Mouse (Mus musculus): ENCODE data around the gene Spaca4. TPM values are rescaled to one million over a fixed set of nuclear protein-coding genes. Genes with fewer than 3 reads are reported as not detected.

Gene Spaca4
- total RNA-seq, 2 experiments from 2014 or later, result not detected

DNA sequence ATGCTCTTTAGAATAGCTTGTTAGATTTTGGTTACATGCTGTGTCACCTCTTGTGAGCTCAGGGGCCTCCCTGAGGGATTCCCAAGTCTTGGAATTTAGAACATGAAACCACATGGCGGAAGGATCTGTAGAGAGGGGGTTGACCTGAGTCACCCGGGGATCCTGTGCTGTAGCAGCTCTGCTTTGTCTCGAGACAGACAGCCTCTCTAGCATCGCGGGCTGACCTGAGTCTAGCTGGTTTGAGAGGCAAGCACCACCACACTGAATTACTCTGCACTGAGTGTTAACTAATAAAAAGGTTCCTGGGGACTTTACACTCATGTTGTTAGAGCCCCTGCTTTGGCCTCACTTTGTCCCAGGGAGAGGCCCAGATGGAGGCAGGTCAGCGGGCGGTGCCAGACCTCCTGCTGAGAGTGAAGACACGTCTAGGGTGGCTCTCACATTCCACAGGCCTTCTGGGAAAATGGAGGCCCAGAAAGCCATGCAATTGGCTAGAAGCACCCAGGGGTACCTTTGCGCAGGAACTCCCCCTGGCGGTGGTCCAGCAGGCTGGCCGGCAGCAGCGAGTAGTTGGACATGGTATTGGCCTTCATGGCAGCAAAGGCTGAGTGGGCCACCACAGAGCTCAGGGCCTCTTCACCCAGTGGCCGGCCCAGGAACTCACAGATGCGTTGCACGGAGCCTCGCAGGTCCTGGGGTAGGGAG is 5.3 kb upstream of the Spaca4 start:
- no peak for DNase-seq (ENCODE audit: extremely low spot score in 1 of 2, low spot score in 1 of 2)

DNA sequence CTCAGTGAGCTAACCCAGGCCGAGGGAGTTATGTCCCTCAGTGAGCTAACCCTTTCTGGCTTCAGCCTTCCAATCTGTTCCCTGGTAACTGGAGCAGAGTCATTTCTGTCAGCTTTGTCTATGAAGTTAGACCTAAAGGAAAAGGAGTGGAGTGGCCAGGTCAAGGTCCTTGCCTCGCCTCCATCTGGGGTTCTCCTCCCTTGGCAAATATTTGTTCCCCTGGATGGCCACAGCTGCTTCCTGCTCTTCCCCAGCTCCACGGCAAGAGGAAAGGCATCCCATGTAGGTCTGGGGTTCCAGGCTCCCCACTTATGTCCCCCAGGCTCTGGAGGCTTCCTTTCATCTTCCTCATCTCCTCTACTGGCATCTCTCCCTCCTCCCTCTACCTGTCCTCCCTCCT is 2.0 kb upstream of the Spaca4 start:
- no peak for DNase-seq (ENCODE audit: extremely low spot score in 1 of 2, low spot score in 1 of 2)

DNA sequence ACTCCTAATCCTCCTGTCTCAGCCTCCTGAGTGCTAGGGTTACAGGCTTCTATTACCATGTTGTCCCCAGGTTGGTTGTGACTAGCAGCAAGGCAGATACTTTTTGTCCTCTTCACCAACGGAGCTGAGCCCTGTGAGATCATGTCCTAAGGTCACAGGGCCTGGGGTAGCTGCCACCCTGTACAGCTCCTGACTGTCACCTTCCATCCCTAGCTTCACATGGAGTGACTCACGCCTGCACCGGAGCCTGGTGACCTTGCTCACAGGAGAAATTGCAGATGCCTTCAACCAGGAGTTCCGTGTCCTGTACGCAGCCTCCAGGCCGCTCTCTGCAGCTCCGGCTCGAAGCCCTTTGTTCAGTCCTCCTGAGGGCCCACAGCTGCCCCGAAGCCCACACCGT is 806 bp upstream of the Spaca4 start:
- no peak for DNase-seq (ENCODE audit: extremely low spot score in 1 of 2, low spot score in 1 of 2)

GRCm38 (mm10) chr7:45725151-45725550 is 462 bp downstream of the Spaca4 start:
- DNase-seq (ENCODE audit: extremely low spot score in 1 of 2, low spot score in 1 of 2), result no peak

GRCm38 (mm10) chr7:45723781-45724180 is 1.8 kb downstream of the Spaca4 start:
- DNase-seq (ENCODE audit: extremely low spot score in 1 of 2, low spot score in 1 of 2), result no peak

- DNase-seq (ENCODE audit: extremely low spot score in 1 of 2, low spot score in 1 of 2), result no peak
These were observed 2.3 kb downstream of the Spaca4 start for GRCm38 (mm10) chr7:45723301-45723700.

- no peak for DNase-seq (ENCODE audit: extremely low spot score in 1 of 2, low spot score in 1 of 2)
These were observed 3.3 kb downstream of the Spaca4 start for GRCm38 (mm10) chr7:45722348-45722713.

- no peak for DNase-seq (ENCODE audit: extremely low spot score in 1 of 2, low spot score in 1 of 2)
These were observed 3.8 kb downstream of the Spaca4 start for GRCm38 (mm10) chr7:45721642-45722347.

- DNase-seq (ENCODE audit: extremely low spot score in 1 of 2, low spot score in 1 of 2), result peak in 1 of 2 experiments; percentile 8
These were observed 4.4 kb downstream of the Spaca4 start for GRCm38 (mm10) chr7:45721234-45721571.

- no peak for DNase-seq (ENCODE audit: extremely low spot score in 1 of 2, low spot score in 1 of 2)
These were observed 5.0 kb downstream of the Spaca4 start, which contains the start of gene Fam83e for GRCm38 (mm10) chr7:45720413-45721233. Gene Fam83e (plus strand): TSS chr7:45721212.

GRCm38 (mm10) chr7:45719738-45720412 is 5.7 kb downstream of the Spaca4 start:
- no peak for DNase-seq (ENCODE audit: extremely low spot score in 1 of 2, low spot score in 1 of 2)

DNA sequence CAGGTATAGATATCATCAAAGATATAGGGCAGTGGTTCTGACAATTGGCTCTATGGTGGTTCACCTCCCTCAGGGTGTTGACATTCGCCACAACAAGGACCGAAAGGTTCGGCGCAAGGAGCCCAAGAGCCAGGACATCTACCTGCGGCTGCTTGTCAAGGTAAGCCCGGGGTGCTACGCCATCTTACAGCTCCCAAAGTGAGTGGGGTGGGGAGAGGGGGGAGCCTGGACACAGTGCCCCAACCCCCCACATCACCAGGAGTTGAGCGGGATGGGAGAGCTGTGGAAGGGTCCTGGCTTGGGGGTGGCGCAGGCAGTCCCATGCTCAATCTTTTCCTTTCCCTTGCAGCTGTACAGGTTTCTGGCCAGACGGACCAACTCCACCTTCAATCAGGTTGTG is 6.4 kb downstream of the Spaca4 start:
- DNase-seq (ENCODE audit: extremely low spot score in 1 of 2, low spot score in 1 of 2), result no peak

DNA sequence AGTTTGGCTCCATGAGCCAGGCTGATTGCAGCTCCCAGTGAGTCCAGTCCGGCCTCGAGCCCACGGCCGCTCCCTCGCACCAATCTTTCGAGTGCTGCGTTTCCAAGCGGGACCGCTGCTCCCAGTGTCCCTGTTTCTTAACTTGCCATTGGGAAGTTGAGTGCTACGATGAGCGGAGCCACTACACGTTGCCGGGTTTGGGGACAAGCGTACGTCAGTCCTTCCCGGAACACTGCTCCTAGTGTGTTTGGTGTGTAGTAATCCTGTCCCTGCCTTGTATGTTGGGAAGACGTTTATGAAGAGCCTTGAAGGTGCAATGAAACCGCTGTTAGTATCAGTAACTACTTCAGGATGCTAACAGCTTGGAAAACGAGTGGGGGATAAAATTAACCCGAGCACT is 7.3 kb downstream of the Spaca4 start:
- DNase-seq (ENCODE audit: extremely low spot score in 1 of 2, low spot score in 1 of 2), result no peak

DNA sequence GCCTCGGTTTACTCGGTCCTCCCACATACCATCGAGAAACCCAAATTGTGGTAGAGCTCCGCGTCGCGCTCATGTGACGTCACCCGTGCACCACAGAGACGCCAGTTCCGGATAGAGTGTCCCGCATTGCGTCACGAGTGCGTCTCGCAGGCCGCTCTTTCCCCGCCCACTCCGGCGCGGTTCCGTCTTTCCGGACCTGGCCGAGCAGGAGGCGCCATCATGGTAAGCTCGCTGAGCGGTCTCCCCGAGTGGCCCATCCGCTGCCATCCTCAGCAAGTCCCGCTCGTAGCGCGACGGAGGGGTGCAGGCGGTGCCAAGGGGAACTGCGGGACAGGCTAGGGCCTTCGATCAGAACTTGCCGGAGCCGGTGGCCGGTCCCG is 7.7 kb downstream of the Spaca4 start, which contains the start of gene Sphk2:
Sphk2 (minus strand) TSS at position 85 of the 380 bp plus-strand sequence.
- peak; percentile 98 to 99 for DNase-seq (ENCODE audit: extremely low spot score in 1 of 2, low spot score in 1 of 2)

DNA sequence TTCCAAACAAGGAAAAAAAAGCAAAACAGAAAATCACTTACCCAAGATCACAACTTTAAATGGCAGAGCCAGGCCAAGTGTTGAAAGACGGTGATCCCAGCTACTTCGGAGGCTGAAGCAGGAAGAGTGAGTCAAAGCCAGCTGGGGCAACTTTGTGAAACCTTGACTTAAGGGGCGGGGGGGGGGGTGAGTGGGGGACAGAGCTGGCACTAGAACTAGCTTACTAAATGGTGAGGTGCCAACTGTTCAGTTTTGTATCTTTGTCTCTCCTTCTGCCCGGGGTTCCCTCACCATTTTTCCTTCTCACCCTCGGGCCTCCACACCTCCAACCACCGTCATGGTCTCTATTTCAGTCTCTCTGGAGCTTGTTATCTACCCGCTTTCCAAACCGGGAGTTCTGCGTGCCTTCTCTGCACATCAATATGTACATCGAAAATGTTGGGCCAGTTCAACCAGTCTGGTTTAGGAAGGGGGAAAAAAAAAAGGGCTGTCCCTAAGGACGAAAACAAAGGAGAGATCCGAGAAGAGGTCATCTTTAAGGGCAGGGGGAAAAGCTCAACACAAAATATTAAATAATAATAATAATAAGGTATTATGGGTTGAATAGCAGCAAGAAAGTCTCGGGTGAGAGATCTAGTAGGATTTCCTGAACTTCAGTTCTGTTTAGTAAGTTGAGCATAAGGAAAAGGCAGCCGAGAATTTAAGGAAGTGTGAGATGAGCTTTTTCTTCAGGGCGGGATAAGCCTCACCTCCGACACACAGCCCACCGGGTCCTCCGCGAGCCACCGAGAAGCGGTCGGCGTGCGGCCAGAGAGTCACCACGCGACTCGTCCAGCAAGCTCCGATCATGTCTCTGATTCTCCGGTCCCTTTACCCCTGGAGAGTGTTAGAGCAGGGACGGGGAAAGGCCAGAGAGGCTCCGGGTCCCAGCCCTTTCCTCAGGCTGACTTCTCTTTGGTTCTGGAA is 8.4 kb downstream of the Spaca4 start:
- no peak for DNase-seq (ENCODE audit: extremely low spot score in 1 of 2, low spot score in 1 of 2)

DNA sequence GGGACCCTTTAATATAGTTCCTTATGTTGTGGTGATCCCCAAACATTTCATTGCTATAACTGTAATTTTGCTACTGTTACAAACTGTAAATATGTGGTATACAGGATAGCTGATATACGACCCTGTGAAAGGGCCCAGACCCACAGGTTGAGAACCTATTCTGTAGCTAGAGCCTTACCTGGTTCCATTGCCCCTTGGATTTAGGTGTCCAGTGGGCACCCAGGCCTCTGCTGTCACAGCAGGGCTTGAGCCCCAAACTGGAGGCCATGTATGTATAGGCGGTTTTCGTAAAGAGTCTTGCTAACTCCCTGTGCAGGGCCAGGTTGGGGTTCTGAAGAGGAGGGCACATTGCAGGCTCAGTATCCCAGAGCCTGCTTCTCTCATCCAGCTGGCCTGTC is 9.2 kb downstream of the Spaca4 start:
- no peak for DNase-seq (ENCODE audit: extremely low spot score in 1 of 2, low spot score in 1 of 2)

DNA sequence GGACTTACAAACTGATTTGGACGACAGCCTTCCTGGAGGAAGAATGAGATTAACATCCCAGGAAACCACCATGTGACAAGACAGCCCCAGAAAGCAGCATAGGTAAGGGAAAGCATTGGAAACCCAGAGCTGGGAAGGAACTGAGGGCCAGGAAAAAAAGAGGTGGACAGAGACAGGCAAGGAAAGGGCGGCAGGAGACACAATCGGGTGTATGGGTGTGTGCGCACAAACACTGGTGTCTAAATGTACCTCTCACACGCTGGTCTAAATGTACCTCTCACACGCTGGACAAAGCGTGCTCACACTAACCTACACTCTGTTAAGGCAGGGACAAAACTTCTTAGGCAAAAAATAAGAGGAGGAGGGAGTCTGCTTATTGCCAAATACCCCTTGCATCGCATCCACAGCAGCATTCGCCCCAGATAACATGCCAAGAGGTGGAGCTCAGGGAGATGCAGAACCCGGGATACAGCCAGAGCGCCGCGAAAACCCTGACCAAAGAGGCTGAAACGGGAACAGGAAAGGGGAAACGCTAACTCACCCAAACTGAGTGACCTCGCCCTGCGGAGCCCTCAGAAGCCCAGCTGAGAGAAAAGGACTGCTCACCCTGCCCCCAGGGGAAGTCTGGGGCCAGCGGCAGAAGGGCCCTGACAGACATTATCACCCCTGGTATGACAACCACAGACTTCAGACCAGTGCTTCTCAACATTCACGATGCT is 9.7 kb downstream of the Spaca4 start:
- DNase-seq (ENCODE audit: extremely low spot score in 1 of 2, low spot score in 1 of 2), result no peak

GRCm38 (mm10) chr7:45715090-45715708 is 10.4 kb downstream of the Spaca4 start, which contains the start of gene Rpl18:
Gene Rpl18 (plus strand): TSS chr7:45715457.
- DNase-seq (ENCODE audit: extremely low spot score in 1 of 2, low spot score in 1 of 2), result peak; percentile 91 to 95

All from layer of hippocampus, postnatal 25 days (tissue).